Mouse (Mus musculus): ENCODE data around the gene Prox1.

DNA sequence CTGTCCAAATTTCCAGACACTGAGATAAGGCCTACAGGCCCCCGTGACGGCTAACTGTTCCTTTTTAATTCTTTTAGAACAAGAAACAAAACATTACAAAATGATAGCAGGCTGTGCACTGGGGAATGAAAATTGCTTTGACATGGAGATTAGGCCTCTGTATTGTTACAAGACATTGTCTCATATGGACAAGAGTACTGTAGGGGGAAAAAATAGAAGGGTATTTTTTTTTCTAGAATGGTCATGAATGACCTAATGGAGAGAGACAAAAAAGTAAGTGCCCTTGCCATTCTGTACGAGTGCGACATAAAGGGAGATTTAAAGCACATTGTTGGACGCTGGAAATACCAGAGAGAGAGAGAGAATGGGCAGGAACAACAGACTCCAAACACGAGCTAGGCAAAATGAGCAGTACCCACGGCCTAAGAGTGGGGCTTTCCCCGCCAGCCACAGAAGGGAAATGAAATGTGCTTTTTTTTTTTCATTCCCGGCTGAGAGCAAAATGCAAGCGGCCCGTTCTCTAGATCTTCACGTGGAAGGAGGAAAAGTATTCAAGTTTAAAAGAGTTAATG lies 21.8 kb downstream of the Prox1 start:
- no peak for TF ChIP-seq ZNF384 (IDR thresholded peaks at IDR 0.05; ENCODE audit: low read depth, low read length)
- TF ChIP-seq MAFK (IDR thresholded peaks at IDR 0.05; ENCODE audit: insufficient read depth, low read depth, low read length): no peak
- no peak for TF ChIP-seq ZC3H11A (IDR thresholded peaks at IDR 0.05; ENCODE audit: borderline replicate concordance, low read depth, low read length)
- TF ChIP-seq HCFC1 (IDR thresholded peaks at IDR 0.05; ENCODE audit: borderline replicate concordance, insufficient read depth, low read length): no peak
- TF ChIP-seq CHD2 (IDR thresholded peaks at IDR 0.05; ENCODE audit: low read depth, low read length): no peak
